Mouse (Mus musculus) lung, postnatal 0 days (tissue): ENCODE results near the gene Eif5a.

Source experiments
- CTCF ChIP-seq: IDR thresholded peaks from 2 replicates; pipeline ENCODE4 v1.5.1; 2016; ENCODE audit warnings: antibody characterized with exemption, mild to moderate bottlenecking
- EP300 ChIP-seq: IDR thresholded peaks from 2 replicates; pipeline ENCODE4 v1.6.1; 2016; ENCODE audit warnings: antibody characterized with exemption, mild to moderate bottlenecking, control low read depth

DNA sequence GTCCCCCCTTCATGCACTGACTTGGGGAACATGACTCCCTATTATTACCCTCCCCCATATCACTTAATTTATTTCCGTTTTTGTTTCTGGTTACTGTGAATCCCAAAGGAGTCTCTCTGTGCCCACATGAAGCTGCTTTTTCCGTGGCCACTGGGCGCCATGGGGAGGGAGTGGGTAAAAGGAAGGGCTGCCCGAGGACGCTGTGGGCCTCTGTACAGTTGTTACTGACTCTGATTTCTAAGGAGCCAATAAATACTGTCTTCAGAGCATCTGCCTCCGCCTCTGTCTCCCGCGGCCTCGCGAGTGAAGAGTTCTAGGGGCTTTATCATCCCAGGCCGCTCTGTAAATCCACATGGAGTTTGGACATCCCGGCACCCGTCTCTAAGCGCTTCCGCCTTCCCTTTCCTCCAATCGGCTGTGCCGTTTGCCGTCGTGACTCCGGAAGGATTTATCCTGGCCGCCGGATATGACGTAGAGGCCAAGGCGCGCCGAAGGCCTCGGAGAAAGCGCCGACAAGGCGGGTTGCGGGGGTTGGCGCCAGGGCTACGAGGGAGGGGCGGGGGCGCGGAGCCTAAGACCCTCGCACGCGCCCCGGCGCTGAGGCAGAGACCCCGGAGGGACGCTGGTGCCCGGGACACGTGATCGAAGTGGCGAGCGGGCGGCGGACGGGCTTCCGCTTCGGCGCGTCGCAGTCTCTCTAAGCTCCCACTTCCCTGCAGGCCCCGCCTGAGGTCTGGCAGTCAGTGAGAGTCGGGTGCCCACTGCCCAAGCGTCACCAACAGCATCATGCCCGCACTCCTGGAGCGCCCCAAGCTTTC is 8.0 kb downstream of the Eif5a start, which contains the start of gene Gps2:
- TF ChIP-seq CTCF = no peak
- TF ChIP-seq EP300 = peak; percentile 78
